ENCODE assay signal across 7 mouse cellular contexts in genomic region chr10:7183171-7183631, GRCm38 (mm10). TPM values are rescaled to one million over a fixed set of nuclear protein-coding genes. Genes with fewer than 3 reads are reported as not detected.
DNase-seq lines count a peak whose midpoint lies in the region; ATAC-seq and TF ChIP-seq lines count a peak whose summit lies in the region.

No protein-coding gene starts in this region.

- H3K4me3 ChIP-seq in embryonic facial prominence, embryonic 12.5 days = no peak overlapping the region
- H3K4me3 ChIP-seq in intestine, postnatal 0 days (ENCODE audit: low read depth, low read length) = no peak overlapping the region

- peak; percentile 61 for ATAC-seq in common myeloid progenitor, adult 5-6 weeks (replicated peaks; ENCODE audit: low read depth, poor library complexity, severe bottlenecking)
- ATAC-seq in embryonic facial prominence, embryonic 12.5 days (ENCODE audit: insufficient number of reproducible peaks, insufficient read depth, low FRiP score, low TSS enrichment) = peak; percentile 73
- no peak for ATAC-seq in intestine, postnatal 0 days

- peak overlapping the region; percentile 68; the same call in 1 of the 2 replicates for H3K27ac ChIP-seq in embryonic facial prominence, embryonic 12.5 days
- peak overlapping the region; percentile 31; the same call in 1 of the 2 replicates for H3K27ac ChIP-seq in intestine, postnatal 0 days (ENCODE audit: low read depth, low read length)

- no peak overlapping the region for H3K9ac ChIP-seq in embryonic facial prominence, embryonic 12.5 days
- no peak overlapping the region for H3K9ac ChIP-seq in intestine, postnatal 0 days (ENCODE audit: low read depth, low read length)

- intact Hi-C loops in gastrocnemius, postnatal 36 days (cut with DNase I) = no loop called here

- no peak for TF ChIP-seq CTCF in intestine, postnatal 0 days (IDR thresholded peaks at IDR 0.05; ENCODE audit: low read depth)

- H3K4me2 ChIP-seq in embryonic facial prominence, embryonic 12.5 days (replicated peaks) = peak overlapping the region; percentile 28
- peak overlapping the region; percentile 35 for H3K4me2 ChIP-seq in intestine, postnatal 0 days (replicated peaks; ENCODE audit: low read depth)

- peaks cover 40% of the 10 kb centered on the region for H3K4me1 ChIP-seq in embryonic facial prominence, embryonic 12.5 days
- H3K4me1 ChIP-seq in intestine, postnatal 0 days (replicated peaks; ENCODE audit: control insufficient read depth, insufficient read depth, low read length) = peaks cover 6% of the 10 kb centered on the region; the same call in 1 of the 2 replicates

- H3K27me3 ChIP-seq in embryonic facial prominence, embryonic 12.5 days = no peaks in the 10 kb centered on the region
- H3K27me3 ChIP-seq in intestine, postnatal 0 days (replicated peaks; ENCODE audit: control insufficient read depth, insufficient read depth, low read length) = no peaks in the 10 kb centered on the region

- WGBS in embryonic facial prominence, embryonic 12.5 days = 9% methylated on average over 6 of the region's 6 CpGs
- WGBS in intestine, postnatal 0 days = 24% methylated on average over 6 of the region's 6 CpGs

- H3K36me3 ChIP-seq in embryonic facial prominence, embryonic 12.5 days = no peaks in the 10 kb centered on the region
- H3K36me3 ChIP-seq in intestine, postnatal 0 days (ENCODE audit: control insufficient read depth, insufficient read depth) = no peaks in the 10 kb centered on the region

- H3K9me3 ChIP-seq in embryonic facial prominence, embryonic 12.5 days = no peaks in the 10 kb centered on the region
- H3K9me3 ChIP-seq in intestine, postnatal 0 days (ENCODE audit: control insufficient read depth) = no peaks in the 10 kb centered on the region

- DNase-seq in lung, postnatal 36 days = peak; percentile 12
- DNase-seq in ovary, postnatal 10 days (ENCODE audit: low spot score) = no peak
- DNase-seq in cerebellum, adult 11-12 months = no peak
- no peak for DNase-seq in gastrocnemius, postnatal 36 days

RNA-seq across cellular contexts. Expression of gene Cnksr3, which starts 28.8 kb away (rescaled TPM):
- 7.8 and 8.7 TPM in 2 replicates for total RNA-seq in common myeloid progenitor, adult 5-6 weeks (2017)
- polyA plus RNA-seq in embryonic facial prominence, embryonic 12.5 days (2016; fragmentation: Nextera tagmentation; extraction: Ambion mirVana) = 10.9 and 12.7 TPM in 2 replicates
- 6.6 and 6.8 TPM in 2 replicates for polyA plus RNA-seq in intestine, postnatal 0 days (2015; fragmentation: Nextera tagmentation; extraction: Ambion mirVana)
- 1 to 10 TPM; 4.6 to 4.7 TPM for total RNA-seq in gastrocnemius, postnatal 36 days (2021)
